Mouse (Mus musculus) heart, embryonic 13.5 days (tissue): ENCODE results near the gene Ldah. TPM values are rescaled to one million over a fixed set of nuclear protein-coding genes. Genes with fewer than 3 reads are reported as not detected.
A peak's percentile ranks its signal among the peaks of the same experiment; 100 is the strongest.

ENCODE experiments used
- ATAC-seq: fragments of 200-750 bp; cut with Nextera tagmentation; 2 replicates; pipeline ENCODE4 v1.8.0; 2017; ENCODE audit warnings: moderate TSS enrichment; ENCODE audit not compliant: insufficient number of reproducible peaks, low FRiP score, low TSS enrichment; ENCODE audit errors: extremely low read depth
- H3K27ac ChIP-seq: fragments of 300-500 bp; sonication (generic); replicated peaks from 2 replicates; pipeline ENCODE4 v1.5.1; 2015; ENCODE audit warnings: moderate library complexity, mild to moderate bottlenecking, inconsistent platforms
- H3K27me3 ChIP-seq: fragments of 300-500 bp; sonication (generic); replicated peaks from 2 replicates; pipeline ENCODE4 v1.6.1; 2015; ENCODE audit warnings: mild to moderate bottlenecking, inconsistent platforms
- H3K36me3 ChIP-seq: fragments of 300-500 bp; sonication (generic); 2 replicates; pipeline ENCODE4 v1.6.1; 2015; ENCODE audit warnings: mild to moderate bottlenecking, inconsistent platforms
- H3K4me1 ChIP-seq: fragments of 300-500 bp; sonication (generic); 2 replicates; pipeline ENCODE4 v1.6.1; 2015; ENCODE audit warnings: inconsistent platforms
- H3K4me2 ChIP-seq: fragments of 300-500 bp; sonication (generic); 2 replicates; pipeline ENCODE4 v1.6.1; 2015; ENCODE audit warnings: inconsistent platforms, mild to moderate bottlenecking, moderate library complexity
- H3K4me3 ChIP-seq: fragments of 300-500 bp; sonication (generic); 2 replicates; pipeline ENCODE4 v1.5.1; 2015; ENCODE audit warnings: moderate library complexity, mild to moderate bottlenecking, inconsistent platforms
- H3K9ac ChIP-seq: fragments of 300-500 bp; sonication (generic); 2 replicates; pipeline ENCODE4 v1.6.1; 2015; ENCODE audit warnings: inconsistent platforms, mild to moderate bottlenecking, moderate library complexity
- H3K9me3 ChIP-seq: fragments of 300-500 bp; sonication (generic); 2 replicates; pipeline ENCODE4 v1.6.1; 2016; ENCODE audit warnings: inconsistent platforms
- WGBS: fragments of 180-500 bp; shearing (Covaris S2); methylation state at CpG from one replicate; pipeline ENCODE4 v1.1.7; 2015; ENCODE audit warnings: mixed read lengths; 5-methylcytosine and 5-hydroxymethylcytosine counted together
- polyA plus RNA-seq: library from polyadenylated mRNA; unstranded; fragments of >200 nt; fragmentation: Nextera tagmentation; extraction: Ambion mirVana; gene quantifications from 2 replicates; pipeline ENCODE4 v1.2.1, GENCODE M21; 2015

The Ldah gene
- polyA plus RNA-seq, 1 experiment from 2014 or later: 47.9 TPM

DNA sequence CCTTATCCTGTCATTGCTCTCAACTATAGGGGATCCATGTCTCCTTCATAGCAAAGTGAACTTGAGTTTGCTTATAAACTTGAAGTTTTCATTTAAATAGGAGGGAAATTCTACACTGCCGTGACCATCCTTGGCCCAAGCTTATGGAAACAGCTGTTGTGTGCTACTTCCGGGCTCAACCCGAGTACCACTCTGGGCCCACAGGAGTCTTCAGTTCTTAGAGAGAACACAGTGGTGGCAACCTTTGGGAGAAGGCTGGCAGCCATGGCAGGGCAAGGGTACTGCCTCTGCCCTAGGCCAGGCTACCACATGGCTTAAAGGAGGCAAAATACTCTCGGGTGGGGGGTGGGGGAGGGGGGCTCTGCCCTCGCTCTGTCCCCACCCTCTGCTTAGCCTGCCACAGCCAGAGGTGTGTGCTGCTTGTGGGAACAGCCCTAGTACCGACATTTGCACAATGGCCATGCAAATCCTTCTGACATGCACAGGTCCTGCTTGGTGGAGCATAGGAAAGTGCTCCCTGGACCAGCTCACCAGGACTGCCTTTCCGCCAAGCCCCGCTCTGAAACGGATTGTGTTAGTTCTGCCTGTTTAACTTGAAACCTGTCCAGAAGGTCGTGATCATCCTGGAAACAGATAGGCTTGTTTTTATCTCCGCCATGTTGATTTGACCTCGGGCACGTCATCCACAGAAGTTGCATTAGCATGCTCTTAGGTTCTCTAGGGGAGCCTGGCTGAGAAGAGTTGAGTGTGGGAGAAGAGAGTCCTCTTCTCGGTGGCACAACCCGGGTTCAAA, 73.5 kb downstream of the Ldah start:
- Histone ChIP-seq H3K9me3 (no peaks in the 10 kb centered on the region), H3K27ac (no peak overlapping the region), H3K4me3 (no peak overlapping the region), H3K4me1 (peaks cover 23% of the 10 kb centered on the region), H3K36me3 (peaks cover 35% of the 10 kb centered on the region), H3K27me3 (no peaks in the 10 kb centered on the region), H3K4me2 (no peak overlapping the region), H3K9ac (no peak overlapping the region)
- no peak for ATAC-seq
- WGBS: 64% methylated on average over 15 of the region's 15 CpGs

- Histone ChIP-seq H3K27me3 (peaks cover 4% of the 10 kb centered on the region; the same call in 1 of the 2 replicates), H3K4me1 (no peaks in the 10 kb centered on the region), H3K36me3 (peaks cover 29% of the 10 kb centered on the region), H3K4me2 (no peak overlapping the region), H3K4me3 (no peak overlapping the region), H3K9me3 (no peaks in the 10 kb centered on the region), H3K27ac (no peak overlapping the region), H3K9ac (no peak overlapping the region)
- no peak for ATAC-seq
- 58% methylated on average over 3 of the region's 3 CpGs for WGBS
Observed at GRCm38 (mm10) chr12:8287970-8288369, 80.1 kb downstream of the Ldah start.

DNA sequence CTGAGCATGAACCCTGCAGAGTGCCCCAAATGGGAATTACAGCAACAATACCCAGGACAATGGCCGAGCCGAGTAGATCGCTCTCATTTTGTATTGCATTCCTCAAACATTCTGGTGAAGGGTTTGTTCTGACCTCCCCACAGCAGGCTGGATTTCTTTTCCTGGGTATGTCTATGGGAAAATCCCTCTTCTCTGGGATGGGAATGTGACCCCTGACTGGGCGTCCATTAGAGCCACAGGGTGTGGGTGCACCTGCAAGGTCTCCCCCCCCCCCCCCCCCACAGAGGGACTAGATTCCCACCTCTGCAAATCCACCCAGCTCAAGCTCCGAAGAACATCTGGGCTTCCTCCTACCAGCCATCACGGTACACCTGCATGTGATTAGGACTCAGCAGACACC, 81.2 kb downstream of the Ldah start:
- Histone ChIP-seq H3K36me3 (peaks cover 22% of the 10 kb centered on the region), H3K9ac (no peak overlapping the region), H3K9me3 (no peaks in the 10 kb centered on the region), H3K4me1 (no peaks in the 10 kb centered on the region), H3K27ac (no peak overlapping the region), H3K4me3 (no peak overlapping the region), H3K27me3 (peaks cover 13% of the 10 kb centered on the region), H3K4me2 (no peak overlapping the region)
- 80% methylated on average over 6 of the region's 6 CpGs for WGBS
- no peak for ATAC-seq

- H3K4me1 ChIP-seq: no peaks in the 10 kb centered on the region
- 82% methylated on average over 8 of the region's 8 CpGs for WGBS
- no peak overlapping the region for H3K4me2 ChIP-seq
Observed at GRCm38 (mm10) chr12:8289499-8289898, 81.6 kb downstream of the Ldah start.

DNA sequence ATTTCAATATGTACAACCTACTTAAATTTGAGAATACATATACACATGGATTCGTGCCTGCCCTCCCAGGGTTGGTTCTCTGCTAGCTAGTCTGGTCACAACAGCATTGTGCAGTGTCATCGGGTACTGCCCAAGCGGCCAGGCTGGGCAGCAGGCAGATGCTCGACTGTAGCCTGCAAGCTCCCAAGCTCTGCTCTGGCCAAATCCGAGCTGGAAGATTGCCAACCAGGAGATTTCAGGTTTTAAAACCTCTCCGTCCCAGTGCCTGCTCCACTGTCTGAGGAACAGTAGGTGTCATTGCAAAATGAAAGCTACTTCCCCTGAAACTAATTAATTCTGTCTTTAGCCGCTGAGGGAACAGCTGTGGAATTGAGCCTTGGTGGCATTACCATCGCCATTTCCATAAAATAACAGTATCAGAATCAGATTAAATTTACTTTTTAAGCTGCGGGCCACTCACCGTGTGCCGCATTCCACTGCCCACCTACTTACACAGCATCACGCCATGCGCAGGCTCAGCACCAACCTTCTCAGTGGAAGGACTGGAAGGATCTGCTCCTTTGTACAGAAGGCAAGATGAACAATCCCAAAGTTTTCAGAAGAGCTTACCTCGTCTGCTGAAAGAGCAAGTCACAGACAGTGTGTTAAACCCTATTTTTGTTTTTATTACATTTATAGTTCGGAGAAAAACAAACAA, 83.4 kb downstream of the Ldah start:
- H3K4me3 ChIP-seq: no peak overlapping the region
- peaks cover 33% of the 10 kb centered on the region for H3K27me3 ChIP-seq
- no peak overlapping the region for H3K9ac ChIP-seq
- no peak overlapping the region for H3K27ac ChIP-seq
- H3K36me3 ChIP-seq: peaks cover 9% of the 10 kb centered on the region; the same call in 1 of the 2 replicates
- 67% methylated on average over 15 of the region's 15 CpGs for WGBS
- no peak overlapping the region for H3K4me2 ChIP-seq
- ATAC-seq: no peak
- no peaks in the 10 kb centered on the region for H3K9me3 ChIP-seq
- no peaks in the 10 kb centered on the region for H3K4me1 ChIP-seq

More at GRCm38 (mm10) chr12:8289499-8289898, 81.6 kb downstream of the Ldah start:
- peaks cover 17% of the 10 kb centered on the region for H3K27me3 ChIP-seq
- no peak overlapping the region for H3K9ac ChIP-seq
- H3K4me3 ChIP-seq: no peak overlapping the region
- peaks cover 18% of the 10 kb centered on the region for H3K36me3 ChIP-seq
- no peak for ATAC-seq
- no peak overlapping the region for H3K27ac ChIP-seq
- no peaks in the 10 kb centered on the region for H3K9me3 ChIP-seq

GRCm38 (mm10) chr12:8295307-8295913, 87.5 kb downstream of the Ldah start:
- peaks cover 21% of the 10 kb centered on the region for H3K4me1 ChIP-seq
- H3K4me2 ChIP-seq: no peak overlapping the region
- ATAC-seq: no peak
- no peak overlapping the region for H3K4me3 ChIP-seq
- H3K9me3 ChIP-seq: no peaks in the 10 kb centered on the region
- whole genome bisulfite sequencing: 61% methylated on average over 6 of the region's 6 CpGs
- H3K36me3 ChIP-seq: no peaks in the 10 kb centered on the region
- no peak overlapping the region for H3K9ac ChIP-seq
- H3K27me3 ChIP-seq: peaks cover 72% of the 10 kb centered on the region
- no peak overlapping the region for H3K27ac ChIP-seq

- Histone ChIP-seq H3K9me3 (no peaks in the 10 kb centered on the region), H3K4me3 (no peak overlapping the region), H3K36me3 (no peaks in the 10 kb centered on the region), H3K27me3 (peaks cover 80% of the 10 kb centered on the region), H3K9ac (no peak overlapping the region), H3K27ac (no peak overlapping the region), H3K4me2 (no peak overlapping the region), H3K4me1 (peaks cover 22% of the 10 kb centered on the region)
- WGBS: 71% methylated on average over 2 of the region's 2 CpGs
- ATAC-seq: no peak
Observed at GRCm38 (mm10) chr12:8296154-8296553, 88.2 kb downstream of the Ldah start.

- Histone ChIP-seq H3K27ac (no peak overlapping the region), H3K9ac (peak overlapping the region; percentile 66)
- no peak for ATAC-seq
Observed at GRCm38 (mm10) chr12:8297586-8298214, 89.8 kb downstream of the Ldah start.

GRCm38 (mm10) chr12:8298361-8299142, 90.6 kb downstream of the Ldah start:
- no peak overlapping the region for H3K27ac ChIP-seq
- 2% methylated on average over 85 of the region's 85 CpGs for WGBS
- H3K4me2 ChIP-seq: peak overlapping the region; percentile 79
- H3K27me3 ChIP-seq: peaks cover 96% of the 10 kb centered on the region
- peak overlapping the region; percentile 66 for H3K9ac ChIP-seq
- no peak for ATAC-seq
- no peaks in the 10 kb centered on the region for H3K36me3 ChIP-seq
- peaks cover 37% of the 10 kb centered on the region for H3K4me1 ChIP-seq
- H3K4me3 ChIP-seq: peak overlapping the region; percentile 59
- no peaks in the 10 kb centered on the region for H3K9me3 ChIP-seq

More at GRCm38 (mm10) chr12:8297586-8298214, 89.8 kb downstream of the Ldah start:
- H3K4me3 ChIP-seq: peak overlapping the region; percentile 59
- no peaks in the 10 kb centered on the region for H3K9me3 ChIP-seq
- H3K27me3 ChIP-seq: peaks cover 94% of the 10 kb centered on the region
- peak overlapping the region; percentile 79 for H3K4me2 ChIP-seq
- peaks cover 37% of the 10 kb centered on the region for H3K4me1 ChIP-seq
- 9% methylated on average over 34 of the region's 34 CpGs for WGBS
- no peaks in the 10 kb centered on the region for H3K36me3 ChIP-seq

DNA sequence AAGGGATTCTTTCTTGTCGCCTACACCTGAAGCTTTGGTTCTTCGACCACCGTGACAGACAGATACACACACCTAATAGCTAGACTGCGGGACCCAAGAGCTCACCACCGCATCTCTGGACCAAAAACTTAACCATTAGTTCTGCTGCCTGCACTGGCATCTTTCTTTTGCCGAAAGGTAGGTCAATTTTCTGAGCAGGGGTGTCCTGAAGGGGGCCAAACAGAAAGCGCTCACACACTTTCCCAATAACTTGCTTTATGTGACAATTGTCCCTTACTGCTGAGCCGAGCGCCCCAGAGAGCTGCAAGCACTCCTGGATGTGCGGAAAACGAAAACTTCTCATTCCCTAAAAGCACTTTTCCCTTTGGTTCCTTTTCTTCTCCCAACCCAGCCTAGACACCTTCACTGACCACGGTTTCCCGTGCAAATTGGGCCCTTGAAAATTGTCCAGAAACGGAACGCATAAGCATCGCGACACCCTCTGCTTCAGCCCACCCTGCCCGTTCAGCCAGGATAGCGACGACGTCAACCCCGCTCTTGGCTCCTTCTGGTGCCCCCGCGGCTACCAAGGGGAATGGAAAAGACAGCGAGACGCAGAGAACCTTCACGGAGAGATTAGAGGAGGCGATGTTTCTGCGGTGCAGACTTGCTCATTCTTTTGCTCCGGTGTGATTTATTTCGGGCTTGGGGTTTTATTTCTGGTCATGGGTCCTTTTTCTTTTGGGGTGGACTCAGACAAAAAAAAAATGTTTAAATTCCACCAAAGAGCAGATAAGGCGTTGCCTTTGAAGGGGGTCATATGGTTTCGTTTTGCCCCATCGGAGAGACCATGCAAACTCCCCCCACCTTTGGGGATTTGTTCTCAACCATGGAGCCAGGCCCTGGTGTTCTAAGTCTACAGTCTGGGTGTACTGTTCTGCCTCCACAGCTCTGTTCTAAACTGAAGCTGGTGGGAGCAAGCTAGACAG, 91.5 kb downstream of the Ldah start:
- H3K9ac ChIP-seq: peak overlapping the region; percentile 28
- H3K27me3 ChIP-seq: peaks cover 96% of the 10 kb centered on the region
- H3K9me3 ChIP-seq: no peaks in the 10 kb centered on the region
- peak overlapping the region; percentile 59 for H3K4me3 ChIP-seq
- H3K36me3 ChIP-seq: no peaks in the 10 kb centered on the region
- H3K4me2 ChIP-seq: peak overlapping the region; percentile 79
- peaks cover 37% of the 10 kb centered on the region for H3K4me1 ChIP-seq
- no peak overlapping the region for H3K27ac ChIP-seq
- WGBS: 11% methylated on average over 34 of the region's 34 CpGs
- no peak for ATAC-seq
